Mouse (Mus musculus) left cerebral cortex, adult 6 months (tissue): ENCODE data around the gene Cd79b. TPM values are rescaled to one million over a fixed set of nuclear protein-coding genes. Genes with fewer than 3 reads are reported as not detected.

ENCODE experiments used
- long read RNA-seq, 2 experiments: library from polyadenylated mRNA; unstranded; transcript quantifications; one replicate each; pipeline ENCODE4 v2.0.0; 2019 to 2020
- polyA plus RNA-seq: library from polyadenylated mRNA; unstranded; fragments of <200 nt; fragmentation: Nextera tagmentation; gene quantifications from 2 replicates; pipeline ENCODE4 v1.2.3, GENCODE M21; 2021

Cd79b gene
- 0.79 and 1.1 TPM in 2 replicates for polyA plus RNA-seq
- long read RNA-seq, experiment 1, partial matches to known transcripts, result 0 of 1 reads
- long read RNA-seq, experiment 1, other reads (novel, unspliced or antisense), result 0 of 1 reads
- long read RNA-seq, experiment 2, result 0 reads

GRCm38 (mm10) chr11:106314333-106314812 is at the start of gene Cd79b:
Cd79b (minus strand) TSS chr11:106314762.

GRCm38 (mm10) chr11:106353188-106353587 is 38.6 kb upstream of the Cd79b start, which contains the start of gene Scn4a:
Scn4a (minus strand) TSS chr11:106353288.

GRCm38 (mm10) chr11:106301765-106302164 is 12.8 kb downstream of the Cd79b start, which contains the start of gene Gh:
Gh (minus strand) TSS chr11:106301865.

GRCm38 (mm10) chr11:106276454-106276853 is 38.1 kb downstream of the Cd79b start, which contains the start of gene Tcam1:
Tcam1 (plus strand) TSS chr11:106276672.

GRCm38 (mm10) chr11:106272644-106273310 is 41.8 kb downstream of the Cd79b start, which contains the start of gene Smarcd2:
Smarcd2 (minus strand) TSS chr11:106272972.

Other genes with a start within 250 kb of the Cd79b start
- 5.3 and 5.8 TPM in 2 replicates for gene Taco1, start 248.7 kb downstream of the Cd79b start, polyA plus RNA-seq
- gene Map3k3, start 230.1 kb downstream of the Cd79b start, polyA plus RNA-seq, result 1.2 and 1.7 TPM in 2 replicates
- gene Gm10840, start 153.9 kb downstream of the Cd79b start, polyA plus RNA-seq, result 1.2 and 1.3 TPM in 2 replicates
- 118 and 131 TPM in 2 replicates for gene Limd2, start 153.9 kb downstream of the Cd79b start, polyA plus RNA-seq
- 10.1 and 14.2 TPM in 2 replicates for gene Strada, start 112.6 kb downstream of the Cd79b start, polyA plus RNA-seq
- gene Ccdc47, start 98.4 kb downstream of the Cd79b start, polyA plus RNA-seq, result 38.3 and 50.3 TPM in 2 replicates
- gene Ddx42, start 97.8 kb downstream of the Cd79b start, polyA plus RNA-seq, result 20.1 and 21.6 TPM in 2 replicates
- 7.4 TPM in 2 replicates for gene Ftsj3, start 58.7 kb downstream of the Cd79b start, polyA plus RNA-seq
- gene Psmc5, start 58.6 kb downstream of the Cd79b start, polyA plus RNA-seq, result 497 and 551 TPM in 2 replicates
- gene Smarcd2, start 41.8 kb downstream of the Cd79b start, polyA plus RNA-seq, result 1.1 and 6.7 TPM in 2 replicates
- 0.04 TPM in 1 of 2 replicates, not detected in the other for gene Tcam1, start 38.1 kb downstream of the Cd79b start, polyA plus RNA-seq
- gene Gh, start 12.9 kb downstream of the Cd79b start, polyA plus RNA-seq, result not detected in 2 replicates
- gene Scn4a, start 38.5 kb upstream of the Cd79b start, polyA plus RNA-seq, result not detected in 2 replicates
- gene Prr29, start 50.7 kb upstream of the Cd79b start, polyA plus RNA-seq, result 0.14 TPM in 1 of 2 replicates, not detected in the other
- gene Icam2, start 73.3 kb upstream of the Cd79b start, polyA plus RNA-seq, result 4.0 and 5.3 TPM in 2 replicates
- gene Ern1, start 173.1 kb upstream of the Cd79b start, polyA plus RNA-seq, result 0.91 and 1.2 TPM in 2 replicates